Mouse (Mus musculus): ENCODE measurements around the gene Strada. TPM values are rescaled to one million over a fixed set of nuclear protein-coding genes. Genes with fewer than 3 reads are reported as not detected.
A peak's percentile ranks its signal among the peaks of the same experiment; 100 is the strongest.
"Not testable (repeated sequence)": the region's sequence is repeated elsewhere in the genome, so short reads cannot be mapped to it uniquely, and the experiment has no call there.

Gene Strada
- total RNA-seq, 2 experiments from 2014 or later, result 11.6 to 13.1 TPM

DNA sequence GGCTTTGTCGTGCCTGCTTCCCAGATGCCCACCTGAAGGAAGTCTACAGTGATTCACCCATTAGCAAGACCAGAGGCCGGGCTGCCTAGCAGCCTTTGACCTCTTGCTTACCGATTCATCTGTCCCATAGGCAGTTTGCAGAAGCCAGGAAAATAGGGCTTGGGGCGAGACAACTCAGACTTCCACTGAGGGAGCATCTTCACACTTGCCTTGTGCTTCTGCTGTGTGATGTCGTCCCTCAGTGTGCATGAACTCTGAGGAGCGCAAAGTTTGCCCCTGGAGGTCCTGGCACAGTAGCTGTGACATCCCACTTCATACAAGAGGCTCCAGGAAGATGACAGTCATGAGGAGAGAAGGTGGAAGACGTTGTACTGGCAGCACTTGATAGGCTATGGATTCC is 44.8 kb downstream of the Strada start:
- no peak for DNase-seq (ENCODE audit: low spot score in 2 of 2)

DNA sequence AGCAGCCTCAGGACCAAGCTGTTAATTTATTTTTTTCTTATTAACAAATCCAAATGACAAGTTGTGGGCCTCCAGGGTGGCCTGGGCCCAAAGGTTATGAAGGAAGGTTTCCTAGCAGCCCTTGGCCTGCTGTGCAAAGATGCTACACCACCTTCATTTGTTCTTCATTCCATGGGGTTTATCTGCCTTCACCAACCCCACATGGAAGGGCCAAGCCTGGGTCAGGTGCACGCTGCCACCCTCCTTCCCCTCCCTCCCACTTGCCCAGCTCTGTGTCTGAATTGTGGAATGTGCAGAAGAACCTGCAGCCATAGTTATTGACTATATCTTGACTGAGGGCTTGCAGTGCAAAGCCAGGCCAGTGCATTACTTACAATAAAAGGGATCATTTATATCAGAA is 45.7 kb downstream of the Strada start:
- no peak for DNase-seq (ENCODE audit: low spot score in 2 of 2)

DNA sequence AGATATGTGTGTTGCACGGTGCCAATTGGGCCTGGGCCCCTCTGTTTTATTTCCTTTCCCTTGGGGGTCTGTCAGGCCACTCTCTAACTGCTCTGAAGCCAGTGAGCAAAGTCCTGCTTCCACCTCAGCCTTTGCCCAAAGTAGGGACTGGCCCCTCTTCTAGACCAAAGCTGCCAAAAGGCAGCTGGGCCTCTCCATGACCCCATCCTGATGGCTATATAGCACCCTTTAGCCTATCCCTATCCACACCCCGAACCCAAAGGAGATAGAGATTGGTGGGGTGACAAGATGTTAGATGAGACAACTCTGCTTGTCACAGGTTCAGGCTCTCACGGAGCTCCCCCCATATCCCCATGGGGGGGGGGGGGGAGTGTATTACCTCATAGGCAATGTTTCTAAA is 46.2 kb downstream of the Strada start:
- DNase-seq (ENCODE audit: low spot score in 2 of 2), result no peak

DNA sequence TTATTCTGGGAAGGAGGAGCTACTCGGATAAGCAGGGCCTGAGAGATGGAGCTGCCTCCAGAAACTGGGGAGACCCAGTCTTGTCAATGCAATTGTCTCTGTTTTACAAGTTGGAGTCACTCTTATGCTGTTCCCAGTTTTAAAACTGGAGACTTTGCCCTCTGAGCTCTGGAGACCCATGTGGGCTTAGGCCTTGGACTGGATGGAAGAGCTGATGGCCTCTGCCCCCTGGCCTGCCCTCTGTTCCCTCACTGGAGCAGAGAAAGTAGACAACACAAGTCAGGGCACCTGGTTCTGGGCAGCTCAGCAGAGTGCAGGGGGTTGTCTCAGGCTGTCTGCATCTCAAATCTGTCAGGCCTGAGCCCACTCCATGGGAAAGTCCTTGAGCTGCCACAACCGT is 47.2 kb downstream of the Strada start:
- no peak for DNase-seq (ENCODE audit: low spot score in 2 of 2)

DNA sequence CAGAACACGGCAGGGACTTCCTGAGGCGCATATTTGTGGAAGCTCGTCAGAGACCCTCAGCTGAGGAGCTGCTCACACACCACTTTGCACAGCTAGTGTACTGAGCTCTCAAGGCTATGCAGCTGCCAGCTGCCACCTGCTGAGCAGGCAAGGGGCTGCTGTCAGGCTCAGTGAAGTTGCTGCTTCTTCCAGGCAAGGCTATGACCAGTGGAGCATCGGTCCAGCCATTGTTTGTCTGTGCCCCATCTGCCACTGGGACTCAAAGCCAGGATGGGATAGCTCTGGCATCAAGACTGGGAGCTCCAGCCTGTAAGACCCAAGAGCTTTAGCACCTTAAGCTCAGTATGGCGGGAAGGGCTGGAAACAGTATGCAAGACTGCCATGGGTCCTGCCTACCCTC is 47.9 kb downstream of the Strada start:
- no peak for DNase-seq (ENCODE audit: low spot score in 2 of 2)

DNA sequence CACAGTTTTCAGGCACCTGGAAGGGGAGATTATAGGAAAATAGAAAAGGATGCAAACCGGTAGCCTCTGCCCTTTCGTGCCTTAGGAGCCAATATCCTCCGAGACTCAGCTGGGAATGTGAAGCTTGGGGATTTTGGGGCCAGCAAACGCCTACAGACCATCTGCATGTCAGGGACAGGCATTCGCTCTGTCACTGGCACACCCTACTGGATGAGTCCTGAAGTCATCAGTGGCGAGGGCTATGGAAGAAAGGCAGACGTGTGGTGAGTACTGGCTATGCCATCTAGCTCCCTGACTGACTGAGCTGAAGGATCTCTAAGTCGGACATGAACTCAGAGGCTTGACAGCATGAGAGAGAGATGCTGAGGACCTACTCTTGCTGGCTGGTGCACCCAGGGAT is 49.8 kb downstream of the Strada start:
- DNase-seq (ENCODE audit: low spot score in 2 of 2), result no peak

DNA sequence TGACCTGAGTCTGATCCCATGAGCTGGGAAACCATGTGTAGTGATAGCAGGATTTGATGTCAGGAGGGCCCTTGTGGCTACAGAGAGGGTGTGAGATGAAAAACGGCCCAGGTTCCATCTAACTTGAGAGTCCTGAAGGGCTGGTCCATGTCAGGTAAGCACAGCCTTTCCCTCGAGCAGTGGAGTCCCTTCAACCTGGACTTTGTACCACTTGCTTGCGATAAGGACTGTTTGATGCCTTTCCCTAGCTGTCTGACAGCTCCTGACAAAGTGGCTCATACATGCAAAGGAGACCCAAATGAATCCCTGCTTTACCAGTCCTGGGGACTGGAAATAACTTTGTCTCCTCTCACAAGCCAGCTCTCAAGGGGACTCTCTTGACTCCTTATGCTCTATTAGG is 50.7 kb downstream of the Strada start:
- no peak for DNase-seq (ENCODE audit: low spot score in 2 of 2)

DNA sequence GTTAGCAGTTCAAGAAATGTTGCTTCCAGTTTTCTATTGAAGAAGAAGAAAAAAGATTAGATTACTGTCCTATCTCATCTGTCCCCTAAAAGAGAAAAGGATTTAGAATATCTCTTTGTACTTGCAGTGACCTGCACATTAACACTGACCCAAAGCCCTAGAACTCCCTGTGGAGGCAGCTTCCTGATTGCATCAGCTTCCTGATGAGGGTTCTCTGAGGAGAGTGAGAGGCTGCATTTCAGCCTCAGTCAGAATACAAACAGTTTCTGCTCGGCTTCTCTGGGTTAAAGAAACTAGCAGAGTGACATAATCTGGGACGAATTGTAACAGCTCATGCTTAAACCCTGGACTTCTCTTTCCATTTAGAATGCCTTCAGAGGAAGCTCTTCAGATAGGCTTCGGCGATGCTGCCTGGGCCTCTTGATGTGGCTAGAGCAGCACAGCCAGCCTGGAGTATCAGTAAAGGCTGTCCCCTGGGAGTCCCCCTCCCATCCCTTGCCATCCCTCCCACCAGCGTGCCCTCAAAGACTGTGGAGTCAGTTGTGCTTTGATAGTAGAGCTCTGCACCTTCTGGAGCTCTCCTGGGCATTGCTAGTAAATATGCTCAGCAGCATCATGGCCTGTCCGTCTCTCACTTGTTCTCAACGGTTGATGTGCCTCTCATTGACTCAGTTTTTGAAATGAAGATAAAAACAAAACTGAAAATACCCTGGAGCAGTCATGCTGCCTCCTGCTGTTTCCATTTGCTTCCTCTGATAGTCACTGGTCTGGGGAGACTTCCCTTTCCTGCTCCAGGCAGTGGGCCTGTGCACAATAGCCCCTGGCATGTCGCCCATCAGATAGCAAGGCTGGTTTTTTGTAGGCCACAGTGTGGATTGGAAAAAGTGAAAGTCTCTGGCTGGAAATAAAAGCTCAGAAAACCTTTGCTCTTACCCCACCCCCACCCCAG is 67.1 kb downstream of the Strada start:
- peak; percentile 76 to 78 for DNase-seq (ENCODE audit: low spot score in 2 of 2)

DNA sequence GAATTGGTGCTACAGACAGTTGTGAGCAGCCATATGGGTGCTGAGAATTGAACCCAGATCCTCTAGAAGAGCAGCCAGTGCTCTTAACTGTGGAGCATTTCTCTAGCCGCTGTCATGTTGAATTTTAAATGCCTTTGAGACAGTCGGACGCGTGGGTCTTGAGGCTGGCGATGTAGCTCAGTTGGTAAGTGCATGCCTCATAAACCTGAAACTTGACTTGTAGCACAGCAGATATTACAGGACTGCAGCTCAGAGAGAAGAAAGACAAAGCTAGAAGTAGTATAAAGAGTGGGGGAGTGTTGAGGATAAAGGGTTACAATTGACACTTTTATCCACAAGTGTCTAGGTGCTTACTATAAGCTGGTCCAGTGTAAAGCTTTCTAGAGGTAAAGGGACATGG is 69.5 kb downstream of the Strada start:
- no peak for DNase-seq (ENCODE audit: low spot score in 2 of 2)

DNA sequence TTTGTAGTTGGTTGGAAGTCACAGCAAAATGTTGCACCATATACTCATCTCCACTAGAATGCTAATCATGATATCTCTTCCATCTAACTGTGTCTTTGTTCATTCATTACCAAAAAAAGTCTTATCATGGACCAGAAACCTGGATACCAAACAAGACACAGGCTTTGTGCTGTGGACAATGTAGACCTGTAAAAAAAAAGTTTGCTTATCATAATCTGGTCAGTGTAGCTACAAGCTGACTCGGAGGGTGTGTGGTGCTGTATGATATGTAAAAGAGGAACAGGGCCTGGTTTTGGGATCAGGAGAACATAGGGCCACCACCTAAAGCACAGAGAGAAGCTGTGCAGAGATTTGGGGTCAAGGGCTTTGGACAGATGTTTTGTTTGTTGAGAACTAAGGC is 72.5 kb downstream of the Strada start:
- DNase-seq (ENCODE audit: low spot score in 2 of 2), result no peak

DNA sequence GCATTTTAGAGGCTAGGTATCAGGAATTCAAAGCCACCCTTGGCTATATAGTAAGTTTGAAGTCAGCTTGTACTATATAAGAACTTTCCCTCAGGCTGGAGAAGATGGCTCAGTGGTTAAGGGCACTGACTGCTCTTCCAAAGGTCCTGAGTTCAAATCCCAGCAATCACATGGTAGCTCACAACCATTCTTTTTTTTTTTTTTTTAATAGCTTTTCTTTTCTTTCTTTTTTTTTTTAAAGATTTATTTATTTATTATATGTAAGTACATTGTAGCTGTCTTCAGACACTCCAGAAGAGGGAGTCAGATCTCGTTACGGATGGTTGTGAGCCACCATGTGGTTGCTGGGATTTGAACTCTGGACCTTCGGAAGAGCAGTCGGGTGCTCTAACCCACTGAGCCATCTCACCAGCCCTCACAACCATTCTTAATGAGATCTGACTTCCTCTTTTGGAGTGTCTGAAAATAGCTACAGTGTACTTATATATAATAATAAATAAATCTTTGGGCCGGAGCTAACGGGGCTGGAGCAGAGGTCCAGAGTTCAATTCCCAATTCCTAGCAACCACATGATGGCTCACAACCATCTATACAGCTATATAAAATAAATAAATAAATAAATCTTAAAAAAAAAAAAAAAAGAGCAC is 75.1 kb downstream of the Strada start:
- DNase-seq (ENCODE audit: low spot score in 2 of 2), result not testable (repeated sequence)

DNA sequence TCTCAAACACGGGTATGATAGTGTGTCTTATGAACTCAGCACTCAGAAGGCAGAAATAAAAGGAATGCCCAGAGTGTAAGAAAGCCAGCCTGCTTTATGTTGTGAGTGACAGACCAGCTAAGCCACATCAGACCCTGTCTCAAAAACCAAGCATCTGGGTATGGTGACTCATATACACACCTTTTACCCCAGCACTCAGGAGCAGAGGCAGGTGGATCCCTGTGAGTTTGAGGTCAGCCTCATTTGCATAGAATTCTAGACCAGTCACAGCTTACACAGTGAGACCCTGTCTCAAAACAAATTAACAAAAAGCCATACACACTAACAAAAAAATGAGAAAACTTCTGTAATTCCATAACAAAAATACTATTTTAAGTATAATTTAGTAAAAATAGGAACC is 76.1 kb downstream of the Strada start:
- DNase-seq (ENCODE audit: low spot score in 2 of 2), result no peak

DNA sequence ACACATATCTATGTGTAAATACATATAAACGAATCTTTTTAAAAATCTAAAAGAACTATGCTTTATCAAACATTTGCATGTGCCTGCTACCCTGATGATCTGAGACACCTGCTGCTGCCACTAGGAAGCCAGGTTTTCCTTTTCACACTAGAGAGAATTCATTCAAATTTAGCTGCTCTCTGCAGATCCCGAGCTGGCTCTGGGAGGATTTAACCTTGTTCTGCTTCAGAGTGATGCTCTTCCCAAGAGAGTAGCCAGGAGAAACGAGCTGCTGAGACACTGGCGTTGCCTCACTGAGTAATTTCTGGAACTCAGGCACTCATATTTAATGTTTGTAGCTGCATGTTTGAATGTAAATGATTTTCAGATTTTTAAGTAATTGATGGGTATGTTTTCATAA is 77.2 kb downstream of the Strada start:
- DNase-seq (ENCODE audit: low spot score in 2 of 2), result no peak

DNA sequence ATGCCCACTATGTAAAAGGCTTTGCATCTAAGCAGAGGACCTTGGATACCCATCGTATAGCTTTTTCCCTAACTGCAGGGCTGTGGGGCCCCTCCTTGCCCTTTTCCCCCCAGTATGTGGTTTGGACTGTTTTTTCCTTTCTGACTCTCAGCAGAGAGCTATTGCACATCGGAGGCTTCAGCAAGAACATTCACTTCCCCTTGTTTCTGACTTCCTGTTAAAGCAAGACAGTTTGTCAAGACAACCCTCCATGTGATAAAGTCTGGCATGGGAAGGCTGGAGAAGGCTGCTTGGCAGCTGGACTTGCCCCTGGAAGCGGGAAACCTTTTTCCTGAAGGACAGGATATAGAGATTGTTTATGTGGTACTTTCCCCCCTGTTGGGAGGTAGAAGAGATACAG is 79.2 kb downstream of the Strada start:
- no peak for DNase-seq (ENCODE audit: low spot score in 2 of 2)

DNA sequence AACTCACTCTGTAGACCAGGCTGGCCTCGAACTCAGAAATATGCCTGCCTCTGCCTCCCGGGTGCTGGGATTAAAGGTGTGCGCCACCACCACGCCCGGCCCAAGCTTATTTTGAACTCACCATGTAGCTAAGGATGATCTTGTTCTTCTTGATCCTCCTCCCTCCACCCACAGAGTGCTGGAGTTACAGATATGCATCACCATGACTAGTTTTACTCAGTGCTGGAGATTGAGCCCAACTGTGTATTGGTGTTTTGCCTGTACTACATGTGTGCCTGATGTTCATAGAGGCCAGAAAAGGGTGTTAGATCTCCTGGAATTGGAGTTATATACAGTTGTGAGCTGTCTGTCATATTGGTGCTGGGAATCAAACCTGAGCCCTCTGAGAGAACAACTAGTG is 79.7 kb downstream of the Strada start:
- no peak for DNase-seq (ENCODE audit: low spot score in 2 of 2)

Other genes starting within 250 kb of the Strada start
- gene Cyb561, start 248.8 kb downstream of the Strada start, total RNA-seq (2021), result 100 to 1,000 TPM; 168 to 204 TPM
- 10 to 100 TPM; 11.0 to 16.0 TPM for gene Ace, start 234.2 kb downstream of the Strada start, total RNA-seq (2021)
- not detected for gene Ace3, start 207.5 kb downstream of the Strada start, total RNA-seq (2021)
- gene Kcnh6, start 194.0 kb downstream of the Strada start, total RNA-seq (2021), result under 1 TPM in 1 of 2 experiments, not detected in 1; 0.29 TPM
- 10 to 100 TPM; 44.5 to 47.6 TPM for gene Dcaf7, start 165.3 kb downstream of the Strada start, total RNA-seq (2021)
- 10 to 100 TPM; 32.3 to 33.3 TPM for gene Taco1, start 136.1 kb downstream of the Strada start, total RNA-seq (2021)
- 10 to 100 TPM; 34.3 to 37.3 TPM for gene Map3k3, start 117.6 kb downstream of the Strada start, total RNA-seq (2021)
- gene Gm10840, start 41.3 kb downstream of the Strada start, total RNA-seq (2021), result not detected
- gene Limd2, start 41.3 kb downstream of the Strada start, total RNA-seq (2021), result 10 to 100 TPM in 1 of 2 experiments, 1 to 10 TPM in 1; 9.5 to 11.7 TPM
- 100 to 1,000 TPM; 106 to 118 TPM for gene Ccdc47, start 14.2 kb upstream of the Strada start, total RNA-seq (2021)
- 10 to 100 TPM; 42.1 to 55.2 TPM for gene Ddx42, start 14.8 kb upstream of the Strada start, total RNA-seq (2021)
- gene Ftsj3, start 53.9 kb upstream of the Strada start, total RNA-seq (2021), result 10 to 100 TPM; 53.6 to 55.8 TPM
- 100 to 1,000 TPM; 157 to 159 TPM for gene Psmc5, start 54.0 kb upstream of the Strada start, total RNA-seq (2021)
- gene Smarcd2, start 70.8 kb upstream of the Strada start, total RNA-seq (2021), result 10 to 100 TPM; 47.4 to 63.7 TPM
- gene Tcam1, start 74.5 kb upstream of the Strada start, total RNA-seq (2021), result under 1 TPM; 0.10 to 0.13 TPM
- gene Gh, start 99.7 kb upstream of the Strada start, total RNA-seq (2021), result not detected
- gene Cd79b, start 112.6 kb upstream of the Strada start, total RNA-seq (2021), result under 1 TPM; 0.86 to 0.93 TPM
- gene Scn4a, start 151.1 kb upstream of the Strada start, total RNA-seq (2021), result under 1 TPM; 0.20 to 0.99 TPM
- not detected for gene Prr29, start 163.3 kb upstream of the Strada start, total RNA-seq (2021)
- 10 to 100 TPM; 12.5 to 15.0 TPM for gene Icam2, start 185.9 kb upstream of the Strada start, total RNA-seq (2021)

All from adrenal gland, adult 18-20 months (tissue).